ENCODE assay signal across 10 mouse cellular contexts in genomic region chr11:90054401-90054800, GRCm38 (mm10). TPM values are rescaled to one million over a fixed set of nuclear protein-coding genes. Genes with fewer than 3 reads are reported as not detected.
A peak's percentile ranks its signal among the peaks of the same experiment; 100 is the strongest.
DNase-seq lines count a peak whose midpoint lies in the region; ATAC-seq and TF ChIP-seq lines count a peak whose summit lies in the region.
"Had no signal": no experiment of that assay in that cellular context is flagged by ENCODE, and none has a peak within 500 bp of the region (broad histone marks: within the 10 kb centered on the region; RNA-seq: fewer than 3 reads in every experiment).

No protein-coding gene starts in this region.

- no peaks in the 10 kb centered on the region for H3K36me3 ChIP-seq in heart, embryonic 12.5 days
- H3K36me3 ChIP-seq in heart, embryonic 10.5 days: no peaks in the 10 kb centered on the region
- no peaks in the 10 kb centered on the region for H3K36me3 ChIP-seq in heart, embryonic 15.5 days
- H3K36me3 ChIP-seq in lung, embryonic 14.5 days (ENCODE audit: insufficient read depth): no peaks in the 10 kb centered on the region

- no peak for TF ChIP-seq CTCF in brain, embryonic 14.5 days (IDR thresholded peaks at IDR 0.05; ENCODE audit: borderline replicate concordance, extremely low read depth, insufficient read depth, insufficient read length)
- TF ChIP-seq CTCF in lung, embryonic 14.5 days (IDR thresholded peaks at IDR 0.05; ENCODE audit: low read depth): no peak

- H3K27ac ChIP-seq in heart, embryonic 12.5 days (ENCODE audit: poor library complexity, severe bottlenecking): peak overlapping the region; percentile 60
- H3K27ac ChIP-seq in heart, embryonic 10.5 days: no peak overlapping the region
- peak overlapping the region; percentile 55 for H3K27ac ChIP-seq in heart, embryonic 15.5 days
- no peak overlapping the region for H3K27ac ChIP-seq in lung, embryonic 14.5 days (ENCODE audit: low read depth)

- 33% methylated on average over 7 of the region's 7 CpGs for WGBS in heart, embryonic 12.5 days
- 43% methylated on average over 7 of the region's 7 CpGs for WGBS in heart, embryonic 10.5 days
- 28% methylated on average over 7 of the region's 7 CpGs for WGBS in heart, embryonic 15.5 days
- WGBS in lung, embryonic 14.5 days: 22% methylated on average over 7 of the region's 7 CpGs

- peak; percentile 86; the same call in 1 of the 2 replicates for ATAC-seq in heart, embryonic 12.5 days (ENCODE audit: insufficient number of reproducible peaks, low FRiP score)
- ATAC-seq in heart, embryonic 15.5 days (replicated peaks; ENCODE audit: insufficient number of reproducible peaks, insufficient read depth, low FRiP score, low read depth): peak; percentile 84
- ATAC-seq in lung, embryonic 14.5 days (ENCODE audit: insufficient read depth): peak; percentile 84
- ATAC-seq: CD4-positive, CD25-positive, alpha-beta regulatory T cell, adult 4 months had no signal

- peaks cover 11% of the 10 kb centered on the region for H3K4me1 ChIP-seq in heart, embryonic 12.5 days (replicated peaks)
- peaks cover 10% of the 10 kb centered on the region; the same call in 1 of the 2 replicates for H3K4me1 ChIP-seq in heart, embryonic 10.5 days
- 0 out of 2 replicates have a peak, but pooled peaks cover 3% of the 10 kb centered on the region for H3K4me1 ChIP-seq in heart, embryonic 15.5 days (replicated peaks)
- H3K4me1 ChIP-seq in lung, embryonic 14.5 days (ENCODE audit: insufficient read depth): no peaks in the 10 kb centered on the region

- no peaks in the 10 kb centered on the region for H3K27me3 ChIP-seq in heart, embryonic 12.5 days (replicated peaks)
- no peaks in the 10 kb centered on the region for H3K27me3 ChIP-seq in heart, embryonic 10.5 days (ENCODE audit: insufficient read depth, poor library complexity, severe bottlenecking)
- H3K27me3 ChIP-seq in heart, embryonic 15.5 days: no peaks in the 10 kb centered on the region
- no peaks in the 10 kb centered on the region for H3K27me3 ChIP-seq in lung, embryonic 14.5 days (ENCODE audit: insufficient read depth, low read length)

- no peak for TF ChIP-seq POLR2A in brain, embryonic 14.5 days (IDR thresholded peaks at IDR 0.05; ENCODE audit: borderline replicate concordance, extremely low read depth, insufficient read depth, insufficient read length, poor library complexity, severe bottlenecking)

- DNase-seq in heart, embryonic 10.5 days (ENCODE audit: low spot score): no peak
- peak; percentile 42 for DNase-seq in brain, embryonic 14.5 days (ENCODE audit: low read depth)
- peak; percentile 67 for DNase-seq in lung, embryonic 14.5 days
- no peak for DNase-seq in thymus, postnatal 0 days (ENCODE audit: low spot score)
- DNase-seq in ovary, postnatal 36 days (ENCODE audit: low spot score): no peak
- no peak for DNase-seq in adipocyte (ENCODE audit: low spot score)

- H3K4me2 ChIP-seq in heart, embryonic 12.5 days: no peak overlapping the region
- no peak overlapping the region for H3K4me2 ChIP-seq in heart, embryonic 15.5 days
- no peak overlapping the region for H3K4me2 ChIP-seq in lung, embryonic 14.5 days

- H3K4me3 ChIP-seq in heart, embryonic 12.5 days: no peak overlapping the region
- H3K4me3 ChIP-seq in heart, embryonic 10.5 days: no peak overlapping the region
- H3K4me3 ChIP-seq in heart, embryonic 15.5 days: no peak overlapping the region
- no peak overlapping the region for H3K4me3 ChIP-seq in lung, embryonic 14.5 days (ENCODE audit: low read depth, low read length)
- H3K4me3 ChIP-seq: myocyte had no signal

- H3K9ac ChIP-seq in heart, embryonic 12.5 days: no peak overlapping the region
- no peak overlapping the region for H3K9ac ChIP-seq in heart, embryonic 15.5 days
- no peak overlapping the region for H3K9ac ChIP-seq in lung, embryonic 14.5 days

- peaks cover 3% of the 10 kb centered on the region; the same call in 1 of the 2 replicates for H3K9me3 ChIP-seq in heart, embryonic 12.5 days (replicated peaks)
- 0 out of 2 replicates have a peak, but pooled peaks cover 1% of the 10 kb centered on the region for H3K9me3 ChIP-seq in heart, embryonic 10.5 days
- H3K9me3 ChIP-seq in heart, embryonic 15.5 days (replicated peaks): no peaks in the 10 kb centered on the region
- H3K9me3 ChIP-seq in lung, embryonic 14.5 days (ENCODE audit: low read depth, low read length): no peaks in the 10 kb centered on the region; the same call in 1 of the 2 replicates

RNA-seq across cellular contexts. Expression of gene Tmem100, which starts 24.3 kb away (rescaled TPM):
- polyA plus RNA-seq in heart, embryonic 12.5 days (2016; fragmentation: Nextera tagmentation; extraction: Ambion mirVana): 15.9 and 17.1 TPM in 2 replicates
- 13.6 and 14.1 TPM in 2 replicates for polyA plus RNA-seq in heart, embryonic 10.5 days (2016; fragmentation: Nextera tagmentation; extraction: Ambion mirVana)
- 4.7 and 6.5 TPM in 2 replicates for polyA plus RNA-seq in brain, embryonic 14.5 days (2012; rRNA removed)
- 13.7 and 14.1 TPM in 2 replicates for polyA plus RNA-seq in heart, embryonic 15.5 days (2015; fragmentation: Nextera tagmentation; extraction: Ambion mirVana)
- polyA plus RNA-seq in lung, embryonic 14.5 days (2014; fragmentation: Nextera tagmentation; extraction: Ambion mirVana): 20.9 and 23.0 TPM in 2 replicates
- polyA plus RNA-seq in thymus, postnatal 0 days (2015; fragmentation: Nextera tagmentation; extraction: Ambion mirVana): 3.8 and 4.8 TPM in 2 replicates
- polyA plus RNA-seq: CD4-positive, CD25-positive, alpha-beta regulatory T cell, adult 4 months; myocyte had no signal

RNA-seq across cellular contexts. Expression of gene Pctp, which starts 51.7 kb away (rescaled TPM):
- 18.1 and 19.9 TPM in 2 replicates for polyA plus RNA-seq in heart, embryonic 12.5 days (2016; fragmentation: Nextera tagmentation; extraction: Ambion mirVana)
- 26.2 and 28.5 TPM in 2 replicates for polyA plus RNA-seq in heart, embryonic 10.5 days (2016; fragmentation: Nextera tagmentation; extraction: Ambion mirVana)
- 0.85 and 1.1 TPM in 2 replicates for polyA plus RNA-seq in brain, embryonic 14.5 days (2012; rRNA removed)
- polyA plus RNA-seq in heart, embryonic 15.5 days (2015; fragmentation: Nextera tagmentation; extraction: Ambion mirVana): 7.0 and 8.3 TPM in 2 replicates
- 6.4 and 8.3 TPM in 2 replicates for polyA plus RNA-seq in lung, embryonic 14.5 days (2014; fragmentation: Nextera tagmentation; extraction: Ambion mirVana)
- polyA plus RNA-seq in thymus, postnatal 0 days (2015; fragmentation: Nextera tagmentation; extraction: Ambion mirVana): 5.0 and 5.1 TPM in 2 replicates

Comparison
In these comparisons a context has a peak if more than half of its experiments do, and no peak if none do; other contexts are left out.
1. H3K27ac ChIP-seq: peak in heart, embryonic 12.5 days (single experiment) and heart, embryonic 15.5 days (single experiment); none in heart, embryonic 10.5 days (single experiment) and lung, embryonic 14.5 days (single experiment).
2. DNase-seq: peak in brain, embryonic 14.5 days (single experiment) and lung, embryonic 14.5 days (single experiment); none in heart, embryonic 10.5 days (single experiment), thymus, postnatal 0 days (single experiment), ovary, postnatal 36 days (single experiment) and adipocyte (single experiment).
3. Peak in every context shown above with its lines, with median percentiles within 50 percentile points of each other: ATAC-seq.